Mouse (Mus musculus) cerebellum, adult 2 months (tissue): ENCODE measurements around the gene Abca7. TPM values are rescaled to one million over a fixed set of nuclear protein-coding genes. Genes with fewer than 3 reads are reported as not detected.
"Not testable (repeated sequence)": the region's sequence is repeated elsewhere in the genome, so short reads cannot be mapped to it uniquely, and the experiment has no call there.

Source experiments
- DNase-seq, 2 experiments: peaks; one replicate each; pipeline ENCODE4 v3.0.0; 2021
- H3K27ac ChIP-seq: fragments of 200-500 bp; 2 replicates; pipeline ENCODE4 v1.5.1; 2012; ENCODE audit warnings: low read length, control low read depth, inconsistent platforms; ENCODE audit not compliant: insufficient read depth
- H3K27me3 ChIP-seq: fragments of 200-500 bp; 2 replicates; pipeline ENCODE4 v1.6.1; 2012; ENCODE audit warnings: inconsistent platforms, mild to moderate bottlenecking, low read length, moderate library complexity; ENCODE audit not compliant: control insufficient read depth, insufficient read depth
- H3K4me1 ChIP-seq: fragments of 200-500 bp; 2 replicates; pipeline ENCODE4 v1.6.1; 2011; ENCODE audit warnings: low read length; ENCODE audit not compliant: control insufficient read depth, insufficient read depth
- H3K4me3 ChIP-seq: fragments of 200-500 bp; replicated peaks from 2 replicates; pipeline ENCODE3; 2011; ENCODE audit warnings: mild to moderate bottlenecking, low read depth, low read length, control low read depth; ENCODE audit not compliant: insufficient read depth
- CTCF ChIP-seq: fragments of 200-500 bp; IDR thresholded peaks from 2 replicates; pipeline ENCODE4 v1.5.1; 2011; ENCODE audit warnings: low read depth, mild to moderate bottlenecking, control low read depth, low read length, moderate library complexity, borderline replicate concordance; ENCODE audit not compliant: insufficient read depth
- POLR2A ChIP-seq: fragments of 200-500 bp; IDR thresholded peaks from 2 replicates; pipeline ENCODE4 v1.6.1; 2011; ENCODE audit warnings: low read length, control low read depth, borderline replicate concordance; ENCODE audit not compliant: insufficient read depth
- WGBS: fragments of 180-500 bp; shearing (Covaris S2); methylation state at CpG from one replicate; pipeline ENCODE4 v1.1.7; 2018; 5-methylcytosine and 5-hydroxymethylcytosine counted together
- polyA plus RNA-seq: library from polyadenylated mRNA; depleted of rRNA; stranded (reverse); fragments of >200 nt; gene quantifications from 2 replicates; pipeline ENCODE4 v1.2.3, GENCODE M21; 2012

Gene Abca7
- polyA plus RNA-seq, 1 experiment, result 31.1 TPM

- H3K27me3 ChIP-seq, result no peaks in the 10 kb centered on the region
- H3K4me3 ChIP-seq, result peak overlapping the region; percentile 96
- H3K27ac ChIP-seq, result peak overlapping the region; percentile 86
- under 1% methylated on average over 77 of the region's 77 CpGs for whole genome bisulfite sequencing
- DNase-seq, result peak; percentile 74 to 77
- peaks cover 16% of the 10 kb centered on the region; the same call in 1 of the 2 replicates for H3K4me1 ChIP-seq
- TF ChIP-seq CTCF (no peak), POLR2A (no peak)
Measured at GRCm38 (mm10) chr10:80053831-80054815, 57.8 kb downstream of the Abca7 start.

- H3K4me3 ChIP-seq, result peak overlapping the region; percentile 96
- WGBS, result 1% methylated on average over 3 of the region's 3 CpGs
- H3K27ac ChIP-seq, result peak overlapping the region; percentile 86; the same call in 1 of the 2 replicates
- peaks cover 16% of the 10 kb centered on the region; the same call in 1 of the 2 replicates for H3K4me1 ChIP-seq
- H3K27me3 ChIP-seq, result not testable (repeated sequence)
- peak in 1 of 2 experiments; percentile 57 for DNase-seq
Measured at GRCm38 (mm10) chr10:80054911-80055310, 58.6 kb downstream of the Abca7 start.

GRCm38 (mm10) chr10:80055364-80055763 is 59.1 kb downstream of the Abca7 start:
- peak overlapping the region; percentile 96 for H3K4me3 ChIP-seq
- DNase-seq, result no peak
- WGBS, result 24% methylated on average over 5 of the region's 5 CpGs
- no peak overlapping the region for H3K27ac ChIP-seq
- H3K4me1 ChIP-seq, result peaks cover 16% of the 10 kb centered on the region; the same call in 1 of the 2 replicates
- TF ChIP-seq POLR2A, result no peak
- H3K27me3 ChIP-seq, result no peaks in the 10 kb centered on the region

- no peak overlapping the region for H3K4me3 ChIP-seq
- no peaks in the 10 kb centered on the region for H3K27me3 ChIP-seq
- WGBS, result 52% methylated on average over 10 of the region's 10 CpGs
- H3K4me1 ChIP-seq, result peaks cover 16% of the 10 kb centered on the region; the same call in 1 of the 2 replicates
- DNase-seq, result no peak
- no peak for TF ChIP-seq POLR2A
- H3K27ac ChIP-seq, result no peak overlapping the region
Measured at GRCm38 (mm10) chr10:80055891-80056290, 59.6 kb downstream of the Abca7 start.

- DNase-seq, result no peak
- Histone ChIP-seq H3K27me3 (no peaks in the 10 kb centered on the region), H3K4me1 (peaks cover 16% of the 10 kb centered on the region; the same call in 1 of the 2 replicates), H3K4me3 (no peak overlapping the region), H3K27ac (no peak overlapping the region)
- 71% methylated on average over 4 of the region's 4 CpGs for WGBS
- TF ChIP-seq POLR2A (no peak), CTCF (no peak)
Measured at GRCm38 (mm10) chr10:80056506-80056905, 60.2 kb downstream of the Abca7 start.

GRCm38 (mm10) chr10:80056976-80057682 is 60.8 kb downstream of the Abca7 start:
- H3K27ac ChIP-seq, result no peak overlapping the region
- no peaks in the 10 kb centered on the region for H3K27me3 ChIP-seq
- TF ChIP-seq POLR2A, result no peak
- TF ChIP-seq CTCF, result no peak
- 87% methylated on average over 27 of the region's 27 CpGs for WGBS
- peaks cover 16% of the 10 kb centered on the region; the same call in 1 of the 2 replicates for H3K4me1 ChIP-seq
- DNase-seq, result no peak
- no peak overlapping the region for H3K4me3 ChIP-seq

GRCm38 (mm10) chr10:80057683-80058326 is 61.5 kb downstream of the Abca7 start:
- no peak for DNase-seq
- WGBS, result 63% methylated on average over 30 of the region's 30 CpGs

More at GRCm38 (mm10) chr10:80057683-80058326, 61.5 kb downstream of the Abca7 start:
- Histone ChIP-seq H3K4me3 (no peak overlapping the region), H3K27ac (no peak overlapping the region), H3K27me3 (no peaks in the 10 kb centered on the region), H3K4me1 (peaks cover 16% of the 10 kb centered on the region; the same call in 1 of the 2 replicates)
- TF ChIP-seq CTCF (no peak), POLR2A (no peak)
